Mouse (Mus musculus) forebrain, embryonic 13.5 days (tissue): ENCODE results near the gene Fhit. TPM values are rescaled to one million over a fixed set of nuclear protein-coding genes. Genes with fewer than 3 reads are reported as not detected.
A peak's percentile ranks its signal among the peaks of the same experiment; 100 is the strongest.

Source experiments
- ATAC-seq: fragments of 200-750 bp; cut with Nextera tagmentation; 2 replicates; pipeline ENCODE4 v1.8.0; 2017
- H3K27ac ChIP-seq: fragments of 300-500 bp; sonication (generic); 2 replicates; pipeline ENCODE4 v1.5.1; 2015; ENCODE audit warnings: inconsistent platforms, mild to moderate bottlenecking, moderate library complexity
- H3K27me3 ChIP-seq: fragments of 300-500 bp; sonication (generic); 2 replicates; pipeline ENCODE4 v1.6.1; 2015; ENCODE audit warnings: mild to moderate bottlenecking, inconsistent platforms
- H3K36me3 ChIP-seq: fragments of 300-500 bp; sonication (generic); 2 replicates; pipeline ENCODE4 v1.6.1; 2015; ENCODE audit warnings: mild to moderate bottlenecking, inconsistent platforms; ENCODE audit not compliant: poor library complexity, severe bottlenecking
- H3K4me1 ChIP-seq: fragments of 300-500 bp; sonication (generic); 2 replicates; pipeline ENCODE4 v1.6.1; 2015; ENCODE audit warnings: inconsistent platforms
- H3K4me2 ChIP-seq: fragments of 300-500 bp; sonication (generic); 2 replicates; pipeline ENCODE4 v1.6.1; 2015; ENCODE audit warnings: inconsistent platforms, mild to moderate bottlenecking, moderate library complexity
- H3K4me3 ChIP-seq: fragments of 300-500 bp; sonication (generic); 2 replicates; pipeline ENCODE4 v1.5.1; 2015; ENCODE audit warnings: mild to moderate bottlenecking, inconsistent platforms
- H3K9ac ChIP-seq: fragments of 300-500 bp; sonication (generic); 2 replicates; pipeline ENCODE4 v1.6.1; 2015; ENCODE audit warnings: mild to moderate bottlenecking, inconsistent platforms
- H3K9me3 ChIP-seq: fragments of 300-500 bp; sonication (generic); replicated peaks from 2 replicates; pipeline ENCODE4 v1.6.1; 2016; ENCODE audit warnings: inconsistent platforms
- WGBS: fragments of 180-500 bp; shearing (Covaris S2); methylation state at CpG from one replicate; pipeline ENCODE4 v1.1.7; 2015; 5-methylcytosine and 5-hydroxymethylcytosine counted together
- polyA plus RNA-seq: library from polyadenylated mRNA; unstranded; fragments of >200 nt; fragmentation: Nextera tagmentation; extraction: Ambion mirVana; gene quantifications from 2 replicates; pipeline ENCODE4 v1.2.1, GENCODE M21; 2015

Fhit gene
- polyA plus RNA-seq, 1 experiment from 2014 or later: 6.2 TPM

DNA sequence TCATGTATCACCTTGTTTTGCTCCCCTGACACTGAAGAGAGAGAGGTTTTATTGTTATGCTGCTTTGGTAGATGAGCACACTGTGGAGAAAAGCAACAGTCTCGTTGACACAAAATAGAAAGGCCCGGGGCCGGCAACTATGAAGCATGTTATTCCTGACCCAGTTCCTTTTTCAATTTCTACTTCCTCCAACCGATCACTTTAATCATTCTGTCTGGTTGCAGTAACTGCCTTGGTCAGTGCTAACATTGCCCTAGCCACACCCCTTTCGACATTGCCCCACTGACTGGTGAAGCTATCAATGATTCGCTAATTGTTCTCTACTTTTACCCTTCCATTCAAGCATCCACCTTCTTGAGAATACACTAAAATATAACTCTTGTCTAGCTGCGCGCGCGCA is 1028.0 kb downstream of the Fhit start:
- Histone ChIP-seq H3K9me3 (0 out of 2 replicates have a peak, but pooled peaks cover 4% of the 10 kb centered on the region), H3K4me1 (no peaks in the 10 kb centered on the region), H3K27ac (no peak overlapping the region), H3K4me3 (no peak overlapping the region), H3K36me3 (no peaks in the 10 kb centered on the region), H3K9ac (no peak overlapping the region), H3K27me3 (no peaks in the 10 kb centered on the region), H3K4me2 (no peak overlapping the region)
- no peak for ATAC-seq
- 91% methylated on average over 10 of the region's 10 CpGs for WGBS

DNA sequence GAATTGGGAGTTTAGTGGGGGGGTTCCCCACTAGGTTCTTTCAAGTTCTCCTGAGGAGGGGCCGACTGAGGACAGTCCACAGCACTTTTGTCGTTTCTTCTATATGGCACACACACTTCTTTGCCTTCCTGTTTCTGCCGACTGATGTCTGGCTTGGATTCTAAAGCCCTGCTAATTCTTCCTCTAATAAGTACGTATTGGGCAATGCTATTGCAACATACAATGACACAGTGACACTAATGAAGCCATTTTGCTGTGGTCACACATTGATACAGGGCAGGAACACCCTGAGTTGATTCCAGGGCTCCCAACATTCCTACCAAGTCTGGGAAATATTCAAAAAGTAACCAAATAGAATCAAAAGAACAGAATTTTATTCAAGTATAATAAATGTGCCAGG is 1032.2 kb downstream of the Fhit start:
- no peaks in the 10 kb centered on the region for H3K4me1 ChIP-seq
- ATAC-seq: no peak
- 0 out of 2 replicates have a peak, but pooled peaks cover 4% of the 10 kb centered on the region for H3K9me3 ChIP-seq
- no peak overlapping the region for H3K9ac ChIP-seq
- H3K4me3 ChIP-seq: no peak overlapping the region
- no peak overlapping the region for H3K4me2 ChIP-seq
- H3K27me3 ChIP-seq: no peaks in the 10 kb centered on the region
- no peaks in the 10 kb centered on the region for H3K36me3 ChIP-seq
- 85% methylated on average over 4 of the region's 4 CpGs for WGBS
- no peak overlapping the region for H3K27ac ChIP-seq

DNA sequence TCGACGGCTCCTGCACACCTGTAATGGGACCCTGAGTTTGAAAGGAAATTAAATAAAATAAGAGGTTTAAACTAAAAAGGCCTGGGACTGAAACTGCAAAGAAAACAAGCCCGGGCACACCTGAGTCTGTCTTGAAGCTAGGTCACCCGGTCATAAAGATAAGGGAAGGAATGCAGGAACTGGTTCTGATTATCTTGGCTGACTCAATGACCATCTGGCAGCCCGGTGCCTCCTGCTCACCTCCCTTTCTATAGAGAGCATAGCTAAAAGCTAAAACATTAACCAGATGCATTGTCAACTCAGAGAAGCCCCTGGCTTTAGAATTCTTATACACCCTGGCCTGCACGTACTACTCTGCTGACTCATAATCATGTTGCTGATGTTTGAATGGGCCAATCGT is 1032.7 kb downstream of the Fhit start:
- Histone ChIP-seq H3K4me2 (no peak overlapping the region), H3K4me1 (no peaks in the 10 kb centered on the region), H3K9me3 (0 out of 2 replicates have a peak, but pooled peaks cover 4% of the 10 kb centered on the region), H3K36me3 (no peaks in the 10 kb centered on the region), H3K9ac (no peak overlapping the region), H3K27me3 (no peaks in the 10 kb centered on the region), H3K4me3 (no peak overlapping the region), H3K27ac (no peak overlapping the region)
- WGBS: 94% methylated on average over 7 of the region's 7 CpGs
- ATAC-seq: no peak

DNA sequence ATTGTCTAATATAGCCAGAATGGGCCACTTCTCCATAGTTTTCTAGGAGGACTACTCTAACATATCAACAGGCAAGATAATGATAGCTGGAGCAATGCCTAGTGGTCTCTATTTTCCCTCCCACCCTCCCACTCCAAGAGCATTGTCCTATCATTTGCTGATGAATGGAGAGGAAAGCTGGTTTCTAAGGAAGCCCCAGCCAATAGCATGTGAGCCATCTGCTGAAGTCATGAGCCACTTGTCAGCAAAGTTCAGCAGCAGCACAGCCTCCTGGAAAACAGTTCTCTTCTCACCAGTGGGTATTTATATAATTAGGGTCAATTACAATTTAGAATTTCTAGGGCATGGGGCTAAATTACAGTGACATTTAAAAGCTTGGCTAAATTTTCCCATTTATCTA is 1035.3 kb downstream of the Fhit start:
- no peak overlapping the region for H3K4me2 ChIP-seq
- 0 out of 2 replicates have a peak, but pooled peaks have one; percentile 50 for ATAC-seq
- no peaks in the 10 kb centered on the region for H3K36me3 ChIP-seq
- no peak overlapping the region for H3K27ac ChIP-seq
- no peaks in the 10 kb centered on the region for H3K27me3 ChIP-seq
- no peak overlapping the region for H3K4me3 ChIP-seq
- H3K4me1 ChIP-seq: no peaks in the 10 kb centered on the region
- 0 out of 2 replicates have a peak, but pooled peaks cover 4% of the 10 kb centered on the region for H3K9me3 ChIP-seq
- H3K9ac ChIP-seq: no peak overlapping the region

DNA sequence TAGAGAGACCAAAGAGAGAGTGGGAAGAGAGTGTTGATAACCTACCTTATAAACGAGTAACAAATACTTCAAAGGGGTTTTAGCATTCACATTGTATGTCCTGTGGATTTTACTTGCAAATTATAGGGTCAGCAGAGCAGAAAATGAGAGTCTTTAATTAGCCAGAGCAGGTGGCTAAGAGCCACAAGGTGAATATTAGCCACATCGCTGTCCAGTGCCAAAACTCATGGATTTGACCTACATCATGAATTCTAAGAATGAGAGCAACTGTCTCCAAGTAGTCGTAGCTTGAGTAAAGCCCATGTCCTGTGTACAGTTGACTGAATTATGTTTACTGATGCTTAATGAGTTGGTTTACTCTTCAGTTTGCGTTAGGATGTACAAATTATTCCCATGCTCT is 1039.7 kb downstream of the Fhit start:
- H3K9me3 ChIP-seq: no peaks in the 10 kb centered on the region
- no peak overlapping the region for H3K4me3 ChIP-seq
- H3K4me2 ChIP-seq: no peak overlapping the region
- H3K4me1 ChIP-seq: no peaks in the 10 kb centered on the region
- no peak overlapping the region for H3K9ac ChIP-seq
- no peak for ATAC-seq
- no peaks in the 10 kb centered on the region for H3K36me3 ChIP-seq
- WGBS: 60% methylated on average over 4 of the region's 4 CpGs
- H3K27me3 ChIP-seq: no peaks in the 10 kb centered on the region
- no peak overlapping the region for H3K27ac ChIP-seq

DNA sequence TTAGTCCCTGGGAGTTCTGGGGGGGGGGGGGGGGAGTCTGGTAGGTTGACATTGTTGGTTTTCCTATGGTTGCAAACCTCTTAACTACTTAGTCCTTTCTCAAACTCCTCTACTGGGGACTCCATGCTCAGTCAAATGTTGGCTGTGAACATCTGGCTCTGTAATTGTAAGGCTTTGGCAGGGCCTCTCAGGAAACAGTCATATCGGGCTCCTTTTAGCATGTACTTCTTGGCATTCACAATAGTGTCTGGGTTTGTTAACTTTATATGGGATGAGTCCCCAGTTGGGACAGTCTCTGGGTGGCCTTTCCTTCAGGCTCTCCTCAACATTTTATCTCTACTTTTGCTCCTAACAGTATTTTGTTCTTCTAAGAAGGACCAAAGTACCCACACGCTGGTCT is 1065.6 kb downstream of the Fhit start:
- ATAC-seq: no peak
- 98% methylated on average over 2 of the region's 2 CpGs for WGBS

DNA sequence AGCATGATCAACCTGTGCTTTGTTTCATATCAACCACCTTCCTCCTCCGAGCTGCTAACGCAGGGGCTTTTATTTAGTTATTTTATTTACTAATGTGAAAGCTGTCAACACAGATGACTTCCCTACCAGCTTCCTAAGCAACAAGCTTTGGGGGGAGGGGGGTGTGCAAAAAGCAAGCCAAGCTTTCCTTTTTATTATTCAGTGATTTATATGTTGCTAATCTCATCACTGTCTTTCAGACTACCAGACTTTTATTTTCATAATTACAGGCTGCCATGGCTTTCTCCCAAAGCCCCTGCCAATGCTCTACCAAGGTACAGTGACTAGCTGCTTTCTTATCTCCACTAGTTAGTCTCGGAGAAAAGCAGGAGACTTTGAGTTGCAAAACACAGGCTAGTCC is 1082.8 kb downstream of the Fhit start:
- H3K27me3 ChIP-seq: no peaks in the 10 kb centered on the region
- H3K27ac ChIP-seq: no peak overlapping the region
- H3K4me1 ChIP-seq: no peaks in the 10 kb centered on the region
- no peak overlapping the region for H3K4me3 ChIP-seq
- H3K9me3 ChIP-seq: no peaks in the 10 kb centered on the region
- no peak overlapping the region for H3K4me2 ChIP-seq
- H3K36me3 ChIP-seq: no peaks in the 10 kb centered on the region
- no peak overlapping the region for H3K9ac ChIP-seq
- WGBS: 71% methylated on average over 3 of the region's 3 CpGs
- no peak; the same call in 1 of the 2 replicates for ATAC-seq

More for the DNA sequence above, 1065.6 kb downstream of the Fhit start:
- H3K27me3 ChIP-seq: no peaks in the 10 kb centered on the region
- H3K9ac ChIP-seq: no peak overlapping the region
- no peaks in the 10 kb centered on the region for H3K9me3 ChIP-seq
- no peak overlapping the region for H3K27ac ChIP-seq
- H3K36me3 ChIP-seq: no peaks in the 10 kb centered on the region
- H3K4me2 ChIP-seq: no peak overlapping the region
- H3K4me1 ChIP-seq: no peaks in the 10 kb centered on the region
- no peak overlapping the region for H3K4me3 ChIP-seq

DNA sequence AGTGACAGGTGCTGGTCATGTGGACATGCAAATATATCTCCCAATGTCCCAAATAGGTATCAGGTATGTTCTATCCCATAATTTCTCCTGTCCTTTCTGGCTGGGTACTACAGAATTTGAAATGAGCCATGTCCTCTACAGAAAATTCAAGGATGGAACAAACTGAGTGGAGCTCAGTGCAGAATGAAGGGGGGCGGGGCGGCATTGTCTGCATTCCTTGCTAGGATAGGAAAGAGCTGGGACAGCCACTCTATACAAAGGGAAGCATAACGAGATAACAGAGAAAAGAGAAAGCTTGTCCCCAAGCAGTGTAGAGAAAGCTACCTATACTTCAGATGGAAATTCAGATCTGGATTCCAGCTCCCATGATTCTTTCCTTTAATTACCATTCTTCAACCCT is 1111.9 kb downstream of the Fhit start:
- H3K27ac ChIP-seq: no peak overlapping the region
- no peaks in the 10 kb centered on the region for H3K36me3 ChIP-seq
- no peaks in the 10 kb centered on the region; the same call in 1 of the 2 replicates for H3K9me3 ChIP-seq
- WGBS: 75% methylated on average over 3 of the region's 3 CpGs
- H3K27me3 ChIP-seq: no peaks in the 10 kb centered on the region
- H3K4me2 ChIP-seq: no peak overlapping the region
- no peak overlapping the region for H3K4me3 ChIP-seq
- ATAC-seq: no peak
- H3K9ac ChIP-seq: no peak overlapping the region
- 0 out of 2 replicates have a peak, but pooled peaks cover 4% of the 10 kb centered on the region for H3K4me1 ChIP-seq

DNA sequence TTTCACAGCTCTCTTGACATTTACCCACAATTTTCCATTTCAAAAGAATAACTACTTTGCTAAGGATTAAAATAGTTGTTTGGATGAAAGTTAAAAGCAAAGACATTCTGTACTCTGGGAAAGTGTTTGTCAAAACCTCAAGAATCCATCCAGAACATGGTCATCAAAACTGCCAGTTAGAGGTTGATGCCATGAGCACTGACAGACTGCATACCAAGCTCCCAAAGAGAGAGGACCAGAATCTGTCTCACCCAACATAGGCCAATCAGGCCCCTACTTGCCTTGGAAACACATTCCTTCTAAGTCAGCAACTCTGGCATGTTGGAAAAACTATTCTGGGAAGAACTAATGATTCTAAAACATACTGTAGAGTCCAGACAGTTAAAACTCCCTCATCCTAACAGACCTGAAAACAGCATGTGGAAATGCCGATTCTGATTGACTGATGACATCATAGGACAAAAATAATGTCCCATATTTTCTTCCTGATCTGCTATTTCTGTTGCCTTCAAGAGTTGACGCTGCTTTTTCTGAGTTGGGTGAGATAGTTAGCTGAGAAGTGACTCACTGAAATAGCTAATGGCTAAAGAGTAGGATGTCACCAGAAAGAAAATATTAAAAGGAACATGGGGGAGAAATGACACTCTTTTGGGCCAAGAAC is 1114.6 kb downstream of the Fhit start:
- Histone ChIP-seq H3K27me3 (no peaks in the 10 kb centered on the region), H3K9me3 (no peaks in the 10 kb centered on the region; the same call in 1 of the 2 replicates), H3K4me1 (0 out of 2 replicates have a peak, but pooled peaks cover 4% of the 10 kb centered on the region), H3K36me3 (no peaks in the 10 kb centered on the region), H3K4me2 (no peak overlapping the region), H3K4me3 (no peak overlapping the region), H3K27ac (no peak overlapping the region), H3K9ac (no peak overlapping the region)
- no peak for ATAC-seq
- 91% methylated on average over 2 of the region's 2 CpGs for WGBS

DNA sequence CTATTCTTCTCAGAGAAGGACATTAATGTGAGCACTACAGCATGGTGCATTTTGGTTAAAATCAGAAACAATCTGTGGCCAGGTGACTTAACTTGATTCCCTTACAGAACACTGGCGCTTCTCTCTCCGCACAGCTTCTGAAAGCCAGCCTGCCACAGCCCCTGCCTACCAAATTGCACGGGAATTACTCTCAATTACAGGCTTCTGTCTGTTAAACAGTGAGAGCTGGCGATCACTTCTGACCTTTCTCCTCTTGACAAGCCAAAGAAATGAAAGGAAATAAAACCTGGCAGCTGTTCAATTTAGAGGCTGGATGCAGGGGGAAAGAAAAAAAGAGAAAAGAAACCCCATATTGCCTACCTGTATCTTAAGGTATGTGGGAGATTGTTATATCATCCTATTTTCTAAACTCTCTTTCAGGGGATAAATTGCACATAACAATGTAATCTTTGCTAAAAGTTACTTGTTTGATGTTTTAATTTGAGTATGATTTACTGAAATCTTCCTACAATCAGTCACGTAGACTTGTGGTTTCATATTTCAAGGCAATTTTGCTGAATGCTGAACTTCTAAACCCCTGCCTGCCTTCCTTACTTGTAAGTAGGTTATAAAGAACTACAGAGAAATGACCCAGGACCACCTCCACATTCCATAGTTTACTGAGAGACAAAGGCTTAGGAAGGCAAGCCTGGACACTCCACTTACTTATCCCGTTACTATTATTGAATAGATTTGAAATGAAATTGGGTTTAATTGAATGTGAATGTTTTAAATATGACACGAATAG is 1115.3 kb downstream of the Fhit start:
- Histone ChIP-seq H3K27me3 (no peaks in the 10 kb centered on the region), H3K36me3 (no peaks in the 10 kb centered on the region), H3K4me3 (no peak overlapping the region), H3K27ac (no peak overlapping the region), H3K9me3 (no peaks in the 10 kb centered on the region; the same call in 1 of the 2 replicates), H3K9ac (no peak overlapping the region), H3K4me2 (no peak overlapping the region), H3K4me1 (0 out of 2 replicates have a peak, but pooled peaks cover 4% of the 10 kb centered on the region)
- peak; percentile 45; the same call in 1 of the 2 replicates for ATAC-seq
- WGBS: 13% methylated on average over 7 of the region's 7 CpGs

DNA sequence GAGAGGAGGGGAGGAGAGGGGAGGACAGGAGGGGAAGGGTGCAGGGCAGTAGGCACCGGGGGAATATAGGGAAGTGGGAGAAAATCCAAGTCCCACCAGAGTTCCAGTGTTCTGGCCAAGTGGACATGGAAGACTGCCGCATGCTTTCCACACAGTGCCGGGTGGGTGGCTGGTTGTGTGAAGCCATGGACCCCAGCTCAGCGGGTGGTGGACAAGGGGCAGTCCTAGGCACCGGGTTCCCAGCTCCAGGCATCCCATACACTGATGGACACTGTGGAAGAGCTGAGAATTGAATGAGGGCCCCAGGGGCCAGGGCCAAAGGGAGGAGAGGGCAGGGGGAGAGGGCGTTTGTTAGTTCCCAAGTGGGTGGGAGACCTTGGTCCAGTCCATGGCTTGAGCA is 1123.8 kb downstream of the Fhit start:
- H3K9ac ChIP-seq: no peak overlapping the region
- no peaks in the 10 kb centered on the region for H3K4me1 ChIP-seq
- H3K4me3 ChIP-seq: no peak overlapping the region
- no peak overlapping the region for H3K4me2 ChIP-seq
- no peak for ATAC-seq
- H3K36me3 ChIP-seq: no peaks in the 10 kb centered on the region
- no peaks in the 10 kb centered on the region for H3K9me3 ChIP-seq
- no peak overlapping the region for H3K27ac ChIP-seq
- H3K27me3 ChIP-seq: no peaks in the 10 kb centered on the region
- WGBS: 88% methylated on average over 6 of the region's 6 CpGs

DNA sequence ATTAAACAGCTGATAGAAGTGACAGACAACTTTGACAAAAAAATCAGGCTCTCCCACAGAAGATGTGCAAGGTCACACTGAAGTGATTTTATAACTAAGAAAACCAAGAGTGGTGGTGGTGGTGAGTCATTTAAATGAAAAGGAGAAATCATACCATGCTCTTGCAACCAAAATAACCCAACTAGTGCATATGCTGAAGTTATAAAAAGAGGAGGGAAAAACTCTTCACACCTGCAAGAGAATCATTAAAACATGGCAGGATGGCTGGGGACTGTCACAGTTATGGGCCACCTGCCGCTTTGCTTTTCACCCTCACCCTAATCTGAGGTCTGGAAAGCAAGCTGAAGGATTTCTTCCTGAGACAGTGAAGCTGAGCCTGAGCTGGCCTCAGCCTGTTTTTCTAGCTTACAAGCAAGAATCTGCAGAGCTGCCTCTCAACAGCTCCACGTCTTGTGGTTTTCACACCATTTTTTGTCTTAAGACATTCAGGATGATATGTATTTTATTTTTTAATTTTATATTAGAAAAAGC is 1125.1 kb downstream of the Fhit start:
- H3K27me3 ChIP-seq: no peaks in the 10 kb centered on the region

More for the DNA sequence above, 1125.1 kb downstream of the Fhit start:
- H3K27ac ChIP-seq: no peak overlapping the region
- H3K36me3 ChIP-seq: no peaks in the 10 kb centered on the region
- no peak overlapping the region for H3K9ac ChIP-seq
- no peaks in the 10 kb centered on the region for H3K4me1 ChIP-seq
- no peak for ATAC-seq
- H3K4me2 ChIP-seq: no peak overlapping the region
- WGBS: 70% methylated on average over 2 of the region's 2 CpGs
- H3K4me3 ChIP-seq: no peak overlapping the region
- H3K9me3 ChIP-seq: no peaks in the 10 kb centered on the region
